Mouse (Mus musculus) gonadal fat pad, adult 2 months (tissue): ENCODE data around the gene Pdzrn3. TPM values are rescaled to one million over a fixed set of nuclear protein-coding genes. Genes with fewer than 3 reads are reported as not detected.

Source experiments
- DNase-seq: peaks from one replicate; pipeline ENCODE4 v3.0.0-alpha.2; 2012; ENCODE audit warnings: low read depth
- polyA plus RNA-seq: library from polyadenylated mRNA; depleted of rRNA; stranded (reverse); fragments of >200 nt; gene quantifications from 2 replicates; pipeline ENCODE4 v1.2.3, GENCODE M21; 2012

Gene Pdzrn3
- polyA plus RNA-seq, 1 experiment = 18.1 TPM

GRCm38 (mm10) chr6:101259411-101259810 lies 118.3 kb downstream of the Pdzrn3 start:
- DNase-seq = no peak

GRCm38 (mm10) chr6:101257418-101257817 lies 120.3 kb downstream of the Pdzrn3 start:
- DNase-seq = no peak

DNA sequence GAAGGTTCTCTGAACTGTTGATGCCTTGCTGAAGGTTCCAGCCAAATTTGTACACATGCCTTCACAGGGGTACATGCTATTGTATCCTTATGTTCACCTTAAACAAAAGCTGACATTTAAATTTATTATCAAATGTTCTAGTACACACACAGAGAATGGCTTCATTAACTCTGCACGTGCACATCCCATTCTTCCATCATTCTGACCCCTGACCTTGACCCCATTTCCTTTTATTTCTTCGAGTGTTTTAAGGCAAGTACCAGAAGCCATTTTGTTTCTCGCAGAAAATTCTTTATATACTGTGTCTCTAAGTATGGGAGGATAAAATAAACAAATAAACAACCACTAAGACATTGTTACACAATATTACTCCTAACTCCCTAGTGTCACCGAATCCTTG lies 123.0 kb downstream of the Pdzrn3 start:
- no peak for DNase-seq

DNA sequence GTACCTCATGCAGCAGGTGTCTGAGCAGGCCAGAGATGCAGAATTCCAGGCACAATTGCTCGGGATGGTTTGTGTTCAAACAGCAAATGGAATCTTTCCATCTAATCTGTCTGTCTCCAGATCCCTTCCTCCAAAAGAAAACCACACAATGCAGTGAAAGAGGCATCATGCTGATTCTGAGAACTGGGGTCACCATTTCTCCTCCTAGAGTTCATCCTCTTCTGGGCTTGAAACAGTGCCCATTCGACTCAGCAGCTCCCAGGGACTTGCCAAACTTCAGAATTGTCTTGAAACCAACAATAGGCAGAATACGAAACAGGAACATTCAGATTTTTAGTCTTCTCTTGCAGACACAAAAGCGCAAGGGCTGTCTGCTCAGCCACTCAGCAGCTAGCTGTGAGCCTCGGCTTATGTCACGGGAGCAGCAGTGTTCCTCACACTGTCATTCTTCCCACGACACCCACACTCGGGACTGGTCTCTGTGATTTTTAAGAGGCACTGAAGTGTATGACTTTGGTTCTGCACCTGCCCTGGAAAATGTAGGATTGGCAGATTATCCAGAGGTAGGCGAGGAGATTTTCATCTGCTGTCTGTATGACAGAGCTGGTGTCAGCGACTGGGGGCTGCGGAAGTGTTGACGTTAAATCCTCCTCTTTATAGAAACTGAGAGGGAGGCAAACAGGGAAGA lies 125.6 kb downstream of the Pdzrn3 start:
- no peak for DNase-seq

- no peak for DNase-seq
Observed at GRCm38 (mm10) chr6:101251160-101251559, 126.5 kb downstream of the Pdzrn3 start.

GRCm38 (mm10) chr6:101246137-101246536 lies 131.6 kb downstream of the Pdzrn3 start:
- no peak for DNase-seq

DNA sequence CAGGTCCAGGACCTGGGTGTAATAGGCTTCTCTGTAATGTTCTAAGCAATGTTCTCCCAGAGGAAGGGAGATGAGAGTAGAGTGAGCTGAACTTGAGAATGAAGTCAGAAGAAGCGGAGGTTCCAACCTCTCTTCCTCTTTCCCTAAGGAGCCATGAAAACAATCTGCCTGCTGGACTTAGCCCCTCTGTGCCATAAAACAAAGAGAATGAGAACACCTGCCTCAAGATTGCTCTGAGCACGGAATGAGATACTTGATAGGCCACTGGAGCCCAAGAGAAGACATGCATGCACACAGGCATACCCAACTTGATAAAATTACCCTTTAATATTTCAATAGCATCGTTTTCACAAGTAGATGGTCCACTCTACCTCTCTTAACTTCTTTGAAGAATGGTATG lies 133.3 kb downstream of the Pdzrn3 start:
- DNase-seq = no peak

GRCm38 (mm10) chr6:101243189-101243815 lies 134.4 kb downstream of the Pdzrn3 start:
- DNase-seq = no peak

DNA sequence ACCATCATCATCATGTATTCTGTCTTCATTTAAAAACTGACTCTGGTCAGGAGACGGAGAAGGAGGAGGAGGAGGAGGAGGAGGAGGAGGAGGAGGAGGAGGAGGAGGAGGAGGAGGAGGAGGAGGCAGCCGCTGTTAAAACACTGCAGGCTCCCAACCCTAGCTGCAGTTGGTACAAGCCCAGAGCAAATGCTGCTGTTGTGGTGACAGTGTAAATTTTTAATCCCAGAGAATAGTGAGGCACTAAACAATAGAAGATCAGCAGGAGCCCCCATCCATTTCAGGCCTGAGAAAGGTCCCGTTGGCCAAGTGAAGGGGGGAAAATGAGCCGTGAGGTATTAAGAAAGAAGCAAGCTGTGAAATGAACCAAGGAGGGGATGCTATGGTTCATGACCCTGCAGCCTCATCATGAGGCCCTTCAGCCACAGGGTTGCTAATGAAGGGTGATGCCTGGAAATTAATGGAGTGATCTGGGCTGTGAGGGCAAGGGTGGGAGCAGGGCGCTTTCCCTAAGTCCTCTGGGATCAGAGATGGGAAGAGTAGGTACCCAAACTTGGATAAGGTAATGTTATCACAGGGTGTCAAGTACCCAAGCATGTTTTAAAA lies 141.0 kb downstream of the Pdzrn3 start:
- DNase-seq = no peak

GRCm38 (mm10) chr6:101236230-101236629 lies 141.5 kb downstream of the Pdzrn3 start:
- no peak for DNase-seq

GRCm38 (mm10) chr6:101234349-101234748 lies 143.3 kb downstream of the Pdzrn3 start:
- no peak for DNase-seq

GRCm38 (mm10) chr6:101233680-101234079 lies 144.0 kb downstream of the Pdzrn3 start:
- no peak for DNase-seq

- no peak for DNase-seq
Observed at GRCm38 (mm10) chr6:101227294-101227855, 150.3 kb downstream of the Pdzrn3 start.

DNA sequence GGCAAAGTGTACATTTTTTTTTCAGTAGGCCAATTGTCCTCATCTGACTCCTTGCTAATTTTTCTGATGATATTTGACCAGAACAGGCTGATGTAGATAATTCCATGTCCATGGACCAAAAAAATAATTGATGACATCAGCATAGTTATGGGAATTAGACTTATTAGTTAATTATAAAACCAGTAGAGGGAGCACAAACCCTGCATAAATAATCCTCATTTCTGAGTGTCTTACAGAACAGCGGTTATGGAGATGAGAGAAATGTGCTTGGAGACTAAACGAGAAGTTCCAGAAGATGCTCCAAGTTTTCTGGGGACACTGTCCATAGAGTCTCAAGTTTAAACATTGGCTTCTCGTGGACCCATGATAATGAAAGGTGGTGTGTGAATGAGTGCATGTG lies 157.4 kb downstream of the Pdzrn3 start:
- DNase-seq = no peak

- DNase-seq = peak; percentile 45
Observed at GRCm38 (mm10) chr6:101219004-101219403, 158.7 kb downstream of the Pdzrn3 start.

DNA sequence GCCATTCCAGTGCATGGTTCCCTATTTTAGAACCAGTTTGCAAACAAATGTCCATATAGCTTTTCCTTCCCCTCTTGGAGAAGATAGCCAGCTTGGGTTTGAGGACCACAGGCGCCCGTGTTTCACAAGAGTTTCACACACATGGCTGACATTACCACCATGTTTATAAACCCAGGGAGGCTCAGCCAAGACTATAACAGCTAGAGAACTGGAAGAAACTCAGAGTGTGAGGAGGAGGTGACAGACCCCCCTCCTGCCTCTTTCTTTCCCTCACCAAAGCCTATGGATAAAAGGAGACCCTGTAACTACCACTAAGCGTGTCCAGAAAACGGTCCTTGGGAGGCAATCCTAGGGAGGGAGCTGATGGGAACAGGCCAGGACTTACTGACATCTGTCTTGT lies 159.5 kb downstream of the Pdzrn3 start:
- DNase-seq = no peak

DNA sequence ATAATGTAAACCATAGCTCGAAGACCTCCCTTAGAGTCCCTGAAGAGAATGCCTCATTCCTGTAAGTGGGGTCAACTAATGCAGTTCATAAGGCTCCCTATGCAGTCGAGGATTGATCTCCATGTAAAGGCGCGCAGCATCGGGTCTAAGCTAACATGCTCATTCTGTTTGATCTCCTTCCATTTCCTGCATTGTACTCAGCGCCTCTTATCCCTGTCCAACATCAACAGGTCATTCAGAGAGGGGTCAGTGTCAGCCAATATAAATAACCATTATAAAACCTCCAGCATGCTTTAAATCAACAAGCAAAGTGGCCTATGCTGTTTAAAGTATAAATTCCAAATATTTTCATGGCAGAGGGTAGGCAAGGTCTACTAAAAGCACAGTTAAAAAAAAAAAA lies 159.9 kb downstream of the Pdzrn3 start:
- DNase-seq = no peak

DNA sequence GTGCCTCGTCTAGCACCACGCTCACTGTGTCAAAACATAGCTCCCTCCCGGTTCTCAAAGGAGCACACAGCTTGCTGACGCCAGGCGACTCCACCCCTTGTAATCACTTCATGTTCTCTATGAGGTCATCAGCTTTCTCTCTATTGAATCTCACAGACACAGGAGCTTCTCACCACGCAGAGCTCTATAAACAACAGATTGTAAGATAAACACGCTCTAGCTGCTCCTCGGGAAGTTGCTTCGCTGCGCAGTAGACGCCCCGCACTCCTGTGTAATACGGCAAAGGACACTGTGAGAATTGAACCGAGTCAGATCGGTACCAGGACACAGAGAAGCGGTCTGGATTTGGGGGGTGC lies 162.3 kb downstream of the Pdzrn3 start:
- DNase-seq = no peak

GRCm38 (mm10) chr6:101214734-101215435 lies 162.8 kb downstream of the Pdzrn3 start:
- DNase-seq = no peak

GRCm38 (mm10) chr6:101213066-101213465 lies 164.6 kb downstream of the Pdzrn3 start:
- no peak for DNase-seq

DNA sequence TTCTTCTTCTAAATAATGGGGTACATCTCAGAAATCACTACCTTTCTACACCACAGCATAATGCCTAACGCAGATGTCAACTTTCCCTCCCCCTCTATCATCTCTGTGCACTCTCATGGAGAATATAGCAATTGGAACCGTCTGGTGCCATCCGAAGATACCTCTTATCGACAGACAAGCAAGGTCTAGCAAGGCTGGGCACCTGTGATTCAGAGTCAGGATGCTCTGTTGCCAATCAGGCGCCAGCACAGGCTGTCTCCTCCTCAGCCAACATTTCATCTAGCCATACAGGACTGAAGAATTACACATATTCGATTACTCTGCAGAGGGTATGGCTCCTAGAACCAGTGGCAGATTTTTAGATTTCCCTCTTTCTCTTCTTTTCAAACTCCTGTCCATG lies 165.6 kb downstream of the Pdzrn3 start:
- no peak for DNase-seq

DNA sequence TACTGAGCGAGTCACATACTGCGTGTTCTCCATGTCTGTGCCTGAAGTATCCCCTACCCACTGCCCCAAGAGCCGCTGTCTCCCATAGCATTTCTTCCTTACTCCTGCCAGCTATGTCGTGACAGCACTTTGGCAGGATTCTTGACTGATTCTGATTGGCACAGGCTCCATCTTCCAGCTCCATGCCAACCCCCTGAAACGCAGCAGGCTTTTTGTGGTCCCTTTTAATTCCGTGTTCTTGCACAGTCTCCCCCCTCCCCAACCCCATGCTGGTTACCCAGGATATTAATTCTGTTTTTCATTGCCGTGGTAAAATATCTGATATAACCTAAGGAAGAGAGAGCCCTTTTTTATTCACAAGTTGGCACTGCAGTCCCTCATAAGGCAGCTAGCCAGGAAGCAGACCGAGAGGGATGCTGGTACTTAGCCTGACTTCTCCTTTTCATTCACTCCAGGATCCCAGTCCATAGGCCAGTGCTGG lies 166.3 kb downstream of the Pdzrn3 start:
- no peak for DNase-seq
